Mouse (Mus musculus) telencephalon, adult 2 months (tissue): ENCODE data around the gene Unkl.
A peak's percentile ranks its signal among the peaks of the same experiment; 100 is the strongest.
"Not testable (repeated sequence)": the region's sequence is repeated elsewhere in the genome, so short reads cannot be mapped to it uniquely, and the experiment has no call there.

Experiments used
- DNase-seq: peaks from one replicate; pipeline ENCODE4 v3.0.0-alpha.2; 2011; ENCODE audit warnings: low read depth, low spot score

Gene Unkl

DNA sequence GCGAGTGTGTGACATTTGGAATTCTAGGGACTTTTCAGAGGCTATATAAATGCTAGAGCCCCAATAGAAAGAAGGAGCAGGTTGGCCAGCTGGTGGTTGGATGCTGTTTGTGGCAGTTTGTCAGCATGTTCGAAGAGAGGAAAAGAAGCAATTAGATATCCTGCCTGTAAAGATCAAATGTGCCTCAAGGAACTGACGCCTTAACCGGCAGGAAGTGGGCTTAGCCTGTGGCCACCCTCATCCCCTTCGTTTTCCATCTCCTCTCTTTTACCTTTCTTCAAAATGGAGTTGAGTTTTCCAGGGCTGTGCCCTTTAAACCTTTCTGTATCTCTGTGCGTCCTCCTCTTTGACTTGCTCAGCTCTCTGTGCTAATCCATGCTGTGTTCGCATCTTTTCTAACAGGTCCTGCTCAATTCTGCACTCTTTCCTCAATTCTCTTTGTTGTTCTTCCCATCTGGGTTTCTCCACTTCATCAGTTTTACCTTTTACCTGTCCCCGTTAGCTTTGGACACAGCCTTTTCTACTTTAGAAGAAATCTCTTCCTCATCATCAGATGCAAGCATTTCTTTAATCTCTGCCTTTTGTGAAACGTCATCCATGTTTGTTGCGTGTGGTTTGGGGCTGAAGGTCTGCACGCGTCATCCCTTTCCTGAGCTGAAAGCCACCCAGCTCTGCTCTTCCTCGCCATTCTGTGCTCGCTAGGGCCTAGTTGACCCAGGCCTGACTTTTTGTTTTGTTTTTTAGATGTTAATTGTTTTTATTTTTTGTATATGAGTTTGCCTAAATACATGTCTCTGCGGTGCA lies 31.5 kb downstream of the Unkl start:
- no peak for DNase-seq

DNA sequence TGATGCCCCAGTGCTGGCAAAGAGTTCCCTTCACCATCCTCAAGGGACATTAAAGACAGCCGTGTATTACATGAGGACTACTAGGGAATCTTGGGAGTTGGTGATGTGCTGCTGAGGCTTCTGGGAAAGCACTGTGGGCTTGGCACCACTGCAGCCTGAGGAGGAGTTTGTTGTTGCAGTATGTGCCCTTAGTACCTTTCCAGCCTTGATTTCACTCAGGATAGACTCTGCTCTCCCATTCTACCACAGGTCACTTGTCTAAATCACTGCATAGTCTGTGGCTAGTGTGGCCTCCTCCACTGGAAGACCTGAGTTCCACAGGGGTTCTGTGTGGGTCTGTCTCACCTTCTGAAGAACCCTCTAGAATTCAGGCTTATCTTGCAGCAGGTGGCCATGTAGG lies 32.5 kb downstream of the Unkl start:
- no peak for DNase-seq

DNA sequence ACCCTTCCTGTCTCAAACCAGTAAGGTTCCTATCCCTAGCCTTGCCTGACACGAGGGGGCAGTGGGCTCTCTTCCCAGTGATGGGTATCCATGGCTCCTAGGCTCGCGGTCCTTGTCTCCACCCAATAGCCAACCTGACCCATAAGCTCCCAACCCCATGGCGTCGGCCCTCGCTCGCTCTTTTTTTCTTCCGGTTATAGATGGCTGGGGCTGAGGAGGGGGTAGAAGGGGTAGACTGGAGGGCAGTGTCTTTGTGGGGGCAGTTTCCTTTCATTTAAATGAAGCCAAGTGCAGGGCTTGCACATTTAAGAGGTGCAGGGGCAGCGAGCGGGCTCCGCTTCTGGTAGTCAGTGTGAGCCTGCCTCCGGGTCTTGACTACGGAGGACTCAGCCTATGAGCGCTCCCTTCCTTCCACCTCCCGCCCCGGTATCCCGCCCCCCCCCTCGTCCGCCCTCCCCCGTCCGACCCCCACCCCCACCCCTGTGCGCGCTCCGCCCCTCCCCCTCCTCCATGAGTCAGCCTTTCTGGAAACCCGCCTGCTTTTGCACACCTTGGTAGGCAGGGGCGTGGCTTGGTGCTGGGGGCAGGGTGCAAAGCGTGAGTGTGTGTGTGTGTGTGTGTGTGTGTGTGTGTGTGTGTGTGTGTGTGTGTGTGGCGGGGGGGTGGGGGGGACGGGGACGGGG lies 33.8 kb downstream of the Unkl start:
- DNase-seq = no peak

DNA sequence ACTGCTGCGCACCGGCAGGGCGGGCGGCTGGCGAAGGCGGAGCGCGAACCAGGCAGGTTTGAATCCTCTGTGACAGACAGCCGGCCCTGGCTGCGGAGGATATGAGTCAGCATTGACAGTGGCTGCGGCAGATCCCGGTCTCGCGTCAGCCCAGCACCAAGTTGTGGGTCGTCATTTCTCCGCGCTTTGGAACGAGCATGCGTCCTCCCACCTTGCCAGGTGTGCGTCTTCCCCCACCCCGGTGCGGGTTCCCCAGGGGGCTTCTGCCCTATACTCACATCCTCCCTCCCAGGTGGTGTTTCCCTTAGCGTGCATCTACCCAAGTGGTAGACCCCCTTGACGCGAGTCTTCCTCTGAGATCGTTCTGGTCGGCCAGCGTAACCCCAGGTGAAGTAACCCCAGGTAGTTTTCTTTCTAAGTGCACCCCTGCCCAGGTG lies 34.3 kb downstream of the Unkl start:
- not testable (repeated sequence) for DNase-seq

DNA sequence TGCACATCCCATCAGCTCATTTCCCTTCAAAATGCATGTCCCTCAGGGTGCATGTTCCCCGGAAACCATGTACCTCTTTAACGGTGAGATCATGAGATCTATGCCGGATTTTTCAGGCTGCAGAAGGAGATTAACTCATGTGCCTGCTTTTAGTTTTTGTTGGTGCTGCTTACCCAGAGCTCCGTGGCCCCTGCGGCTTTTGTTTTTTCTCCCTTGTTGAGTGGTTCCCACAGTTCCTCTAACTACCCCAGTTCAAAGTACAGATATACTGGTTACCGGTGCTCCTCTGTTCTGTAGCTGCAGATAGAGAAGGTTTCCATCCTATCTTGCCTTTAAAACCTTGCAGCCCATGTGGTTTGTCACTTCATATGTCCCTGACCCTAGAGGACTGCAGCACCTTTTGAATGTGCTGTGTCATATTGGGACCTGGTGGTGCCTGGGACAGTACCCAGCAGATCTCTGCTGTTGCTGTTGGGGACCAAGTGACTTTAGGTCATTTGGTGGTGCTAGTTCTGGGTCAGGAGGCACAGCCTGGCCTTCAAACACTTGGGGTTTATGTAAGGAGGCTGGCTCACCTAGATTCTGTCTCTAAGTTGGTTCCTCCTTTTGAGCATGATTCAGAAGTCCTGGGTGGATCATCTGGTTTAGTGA lies 34.9 kb downstream of the Unkl start:
- DNase-seq = no peak

DNA sequence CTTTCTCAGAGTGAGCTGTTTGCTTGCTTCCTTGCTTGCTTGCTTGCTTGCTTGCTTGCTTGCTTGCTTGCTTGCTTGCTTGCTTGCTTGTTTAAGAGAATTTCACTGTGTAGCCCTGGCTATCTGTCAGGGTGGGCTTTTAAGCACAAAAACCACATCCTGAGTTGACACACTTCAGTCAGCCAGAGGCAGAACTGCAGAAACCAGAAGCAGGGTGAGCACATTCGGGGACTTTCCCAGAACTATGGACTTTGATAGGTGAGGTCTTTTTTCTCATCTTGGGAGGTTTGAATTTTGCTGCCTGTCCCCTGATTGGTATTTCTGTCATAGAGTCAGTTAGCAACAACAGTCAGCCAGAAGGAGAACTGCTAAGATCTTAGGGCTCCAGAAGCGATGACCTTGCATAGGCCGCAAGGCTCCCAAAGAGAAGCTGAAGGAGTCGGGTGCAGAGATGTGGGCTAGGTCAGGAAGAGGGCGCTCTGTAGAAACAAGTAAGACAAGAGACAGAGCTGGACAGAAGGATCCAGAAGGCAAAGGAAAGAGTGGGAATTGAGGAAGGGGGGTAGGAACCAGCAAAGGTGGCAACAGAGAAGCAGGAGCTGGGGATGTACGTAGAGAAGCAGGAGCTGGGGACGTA lies 36.5 kb downstream of the Unkl start:
- DNase-seq = no peak

DNA sequence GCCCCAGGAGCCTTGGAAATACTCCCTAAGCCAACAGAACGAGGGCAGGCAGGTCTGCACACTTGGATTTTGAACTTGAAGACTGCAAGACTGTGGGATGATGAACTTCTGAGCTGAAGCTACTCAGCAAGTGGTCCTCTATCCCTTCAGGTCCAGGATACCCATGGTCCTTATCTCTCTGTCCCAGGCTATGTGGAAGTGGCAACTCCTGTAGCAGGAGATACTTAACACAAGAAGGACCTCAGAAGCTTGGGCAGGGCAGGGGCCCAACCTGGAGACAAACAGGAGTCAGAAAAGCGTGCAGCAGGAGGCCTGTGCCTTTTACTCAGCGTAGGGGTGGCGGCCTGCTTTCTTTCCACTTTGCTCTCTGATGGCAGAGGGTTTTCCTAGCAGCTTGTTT lies 37.5 kb downstream of the Unkl start:
- DNase-seq = no peak

DNA sequence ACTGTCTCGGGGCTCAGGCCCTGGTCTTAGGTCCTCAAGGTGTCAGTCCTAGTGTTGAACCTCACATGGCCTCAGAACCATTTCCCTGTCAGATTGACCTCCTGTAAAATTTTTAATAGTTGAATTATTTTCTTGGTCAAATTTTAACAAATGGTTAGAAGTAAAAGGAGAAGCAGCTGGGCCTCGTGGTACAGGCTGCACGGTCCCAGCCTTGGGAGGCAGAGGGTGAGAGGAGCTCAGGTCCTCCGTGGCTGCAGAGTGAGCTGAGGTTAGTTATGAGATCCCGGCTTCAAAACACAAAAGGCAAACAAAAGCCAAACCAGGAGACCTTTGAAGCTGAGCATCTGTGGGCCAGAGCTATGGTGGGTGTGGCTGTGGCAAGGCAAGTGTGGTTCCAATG lies 39.8 kb downstream of the Unkl start:
- no peak for DNase-seq

DNA sequence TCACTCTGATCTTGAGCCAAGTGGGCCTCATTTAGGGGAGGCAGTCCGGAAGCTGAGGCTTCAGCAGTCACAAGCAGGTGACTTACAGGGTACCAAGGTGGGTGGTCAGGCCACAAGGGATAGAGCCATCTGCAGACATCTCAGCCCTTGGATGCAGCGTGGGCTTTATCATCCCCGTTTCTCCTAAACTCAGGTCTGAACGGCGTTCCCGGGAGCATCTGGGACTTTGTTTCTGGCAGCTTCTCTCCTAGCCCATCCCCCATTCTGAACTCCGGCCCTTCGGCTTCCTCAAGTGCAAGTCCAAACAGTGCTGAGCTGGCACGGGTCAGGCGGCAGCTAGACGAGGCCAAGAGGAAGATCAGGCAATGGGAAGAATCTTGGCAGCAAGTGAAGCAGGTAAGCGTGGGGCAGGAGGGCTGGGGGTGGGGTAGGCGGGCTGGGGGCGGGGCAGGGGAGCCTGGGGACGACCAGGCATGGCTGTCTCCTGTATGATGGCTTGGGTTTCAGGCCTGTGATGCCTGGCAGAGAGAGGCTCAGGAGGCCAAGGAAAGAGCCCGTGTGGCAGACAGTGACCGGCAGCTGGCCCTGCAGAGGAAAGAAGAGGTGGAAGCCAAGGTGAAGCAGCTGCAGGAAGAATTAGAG lies 41.9 kb downstream of the Unkl start:
- DNase-seq = not testable (repeated sequence)

DNA sequence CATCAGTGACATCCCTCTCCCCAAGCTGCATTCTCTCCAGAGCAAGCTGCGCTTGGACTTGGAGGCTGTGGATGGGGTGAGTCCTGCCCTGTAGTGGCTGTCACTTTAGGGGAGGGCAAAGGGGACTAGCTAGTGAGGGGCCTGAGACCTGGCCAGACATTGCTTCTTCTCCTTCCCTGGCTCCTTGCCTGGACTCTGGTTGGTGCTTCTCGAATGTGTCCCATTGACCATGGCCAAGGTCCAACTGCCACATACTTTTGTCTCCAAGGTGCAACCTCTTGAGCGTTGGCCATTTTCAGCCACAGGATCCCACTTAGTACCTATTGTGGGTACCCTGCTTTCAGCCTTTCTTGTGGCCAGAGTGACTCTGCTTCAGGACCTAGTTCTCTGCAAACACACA lies 42.5 kb downstream of the Unkl start:
- no peak for DNase-seq

DNA sequence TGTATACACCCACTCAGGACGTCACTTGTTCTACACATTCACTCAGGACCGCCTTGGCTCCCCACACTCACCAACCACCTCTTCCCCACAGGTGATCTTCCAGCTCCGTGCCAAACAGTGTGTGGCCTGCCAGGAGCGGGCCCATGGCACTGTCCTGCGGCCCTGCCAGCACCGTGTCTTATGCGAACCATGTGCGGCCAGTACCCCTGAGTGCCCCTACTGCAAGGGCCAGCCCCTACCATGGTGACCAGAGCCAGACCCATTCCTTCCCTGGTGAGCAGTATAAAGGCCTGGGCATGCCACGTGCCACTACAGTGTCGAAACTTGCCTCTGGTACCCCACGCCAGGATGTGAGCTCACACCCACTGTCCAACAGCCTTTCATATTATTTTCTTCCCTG lies 43.4 kb downstream of the Unkl start:
- DNase-seq = not testable (repeated sequence)

DNA sequence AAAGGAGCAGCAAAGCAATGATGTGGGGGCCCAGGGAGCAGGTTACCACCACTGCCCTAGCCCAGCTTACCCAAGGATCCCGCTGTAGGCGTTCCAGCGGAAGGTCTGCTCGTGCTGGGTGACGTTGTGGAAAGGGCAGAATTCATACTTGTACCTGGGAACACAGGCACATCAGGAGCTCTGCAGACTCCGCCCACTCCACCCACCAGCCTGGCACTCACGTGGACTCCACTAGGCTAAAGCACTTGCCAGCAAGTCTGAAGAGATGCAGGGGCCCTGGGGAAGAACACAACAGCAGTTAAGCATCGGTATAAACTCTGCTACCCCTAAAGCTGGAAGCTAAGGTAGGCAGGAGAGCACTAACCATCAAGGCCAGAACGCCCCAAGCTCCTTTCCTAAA lies 47.4 kb downstream of the Unkl start:
- DNase-seq = peak; percentile 21

DNA sequence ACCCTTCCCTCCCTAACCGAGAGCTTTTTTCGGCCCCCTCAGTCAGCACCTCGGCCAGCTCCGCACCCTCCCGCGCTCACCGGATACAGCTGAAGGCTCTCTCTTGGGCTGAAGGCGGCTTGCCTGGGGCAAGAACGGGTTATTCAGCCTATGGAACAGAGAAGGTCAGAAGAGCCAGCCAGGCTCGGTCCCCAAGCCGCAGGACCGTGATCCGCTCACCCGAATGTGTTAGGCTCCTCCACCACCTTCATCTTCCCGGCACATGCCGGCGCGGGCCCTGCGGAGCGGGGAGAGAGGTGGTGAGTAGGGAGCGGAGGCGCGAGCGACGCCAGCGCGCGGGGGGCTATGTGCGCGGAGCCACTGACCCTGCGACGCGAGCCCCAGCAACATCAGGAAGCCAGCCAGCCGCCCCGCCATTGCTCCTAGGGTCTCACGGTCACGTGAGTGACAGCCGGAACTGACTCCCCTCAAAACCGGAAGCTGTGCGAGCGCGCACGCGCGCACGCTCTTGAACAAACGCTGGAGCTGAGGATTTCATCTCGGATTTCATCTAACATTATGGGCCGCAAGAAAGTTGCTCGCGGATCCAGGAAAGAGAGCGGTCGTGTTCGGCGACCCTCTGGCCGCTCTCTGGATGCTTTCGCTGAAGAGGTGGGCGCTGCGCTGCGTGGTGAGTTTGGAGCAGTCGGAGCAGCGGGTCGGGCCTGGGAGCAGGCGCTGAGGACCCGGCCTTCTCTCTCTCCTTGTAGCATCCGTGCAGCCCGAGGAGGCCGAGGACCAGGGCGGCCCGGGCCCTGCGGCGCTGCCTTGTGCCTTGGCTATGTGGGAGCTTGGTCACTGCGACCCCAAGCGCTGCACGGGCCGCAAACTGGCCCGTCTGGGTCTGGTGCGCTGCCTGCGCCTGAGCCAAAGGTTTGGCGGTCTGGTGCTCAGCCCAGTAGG lies 51.8 kb downstream of the Unkl start, which contains the start of the genes Gnptg and Tsr3:
Gnptg (minus strand) TSS at position 430 of the 942 bp plus-strand sequence.
Tsr3 (plus strand) TSS at position 476 of the 942 bp plus-strand sequence.
- peak; percentile 87 for DNase-seq

DNA sequence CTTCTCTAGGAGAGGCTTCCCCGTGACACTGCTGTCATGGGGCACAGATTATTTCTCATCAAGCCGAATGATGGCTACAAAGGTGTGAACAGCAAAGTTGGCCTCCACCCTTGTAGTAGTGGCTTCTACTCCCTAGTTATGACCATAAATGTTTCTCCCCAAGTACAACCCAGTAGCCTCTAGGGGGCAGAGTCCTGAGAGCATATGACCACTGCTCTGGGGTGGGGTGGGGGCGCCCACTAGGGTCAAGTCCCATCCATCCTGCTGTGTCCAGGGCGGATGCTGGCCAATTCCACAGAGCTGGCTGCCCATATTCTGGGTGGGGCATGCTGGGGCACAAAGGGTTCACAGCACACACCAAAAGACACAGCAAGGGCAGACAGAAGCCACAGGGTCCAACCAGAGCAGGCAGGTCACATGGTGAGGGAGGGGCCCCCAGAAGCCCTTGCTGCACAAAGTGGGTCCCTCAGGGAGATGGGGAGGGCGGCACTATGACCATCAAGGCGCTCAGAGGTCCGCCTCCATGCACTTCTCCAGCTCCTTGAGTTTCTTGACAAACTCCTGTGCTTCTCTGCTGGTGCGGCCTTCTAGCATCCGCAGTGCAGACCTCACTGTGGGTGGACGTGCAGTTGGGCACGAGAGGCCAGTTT lies 55.1 kb downstream of the Unkl start:
- DNase-seq = no peak

DNA sequence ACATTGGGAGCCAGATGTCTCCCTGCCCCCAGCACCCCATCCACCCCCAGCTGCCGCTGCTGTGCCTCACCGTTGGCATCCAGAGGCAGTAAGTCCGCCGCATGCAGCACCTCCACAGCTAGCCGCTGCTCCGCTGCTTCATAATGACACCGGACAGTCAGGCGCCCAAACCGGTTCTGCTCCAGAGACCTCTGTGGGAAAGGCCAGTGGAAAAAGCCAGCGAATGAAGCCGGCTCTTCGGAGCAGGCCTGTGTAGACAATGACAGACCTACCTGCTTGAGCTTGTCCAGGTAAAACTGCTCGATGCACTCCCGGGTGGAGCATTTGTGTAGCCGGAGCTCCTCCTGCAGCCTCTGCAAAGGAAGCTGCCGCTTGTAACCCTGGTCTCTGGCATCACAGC lies 56.0 kb downstream of the Unkl start:
- no peak for DNase-seq

DNA sequence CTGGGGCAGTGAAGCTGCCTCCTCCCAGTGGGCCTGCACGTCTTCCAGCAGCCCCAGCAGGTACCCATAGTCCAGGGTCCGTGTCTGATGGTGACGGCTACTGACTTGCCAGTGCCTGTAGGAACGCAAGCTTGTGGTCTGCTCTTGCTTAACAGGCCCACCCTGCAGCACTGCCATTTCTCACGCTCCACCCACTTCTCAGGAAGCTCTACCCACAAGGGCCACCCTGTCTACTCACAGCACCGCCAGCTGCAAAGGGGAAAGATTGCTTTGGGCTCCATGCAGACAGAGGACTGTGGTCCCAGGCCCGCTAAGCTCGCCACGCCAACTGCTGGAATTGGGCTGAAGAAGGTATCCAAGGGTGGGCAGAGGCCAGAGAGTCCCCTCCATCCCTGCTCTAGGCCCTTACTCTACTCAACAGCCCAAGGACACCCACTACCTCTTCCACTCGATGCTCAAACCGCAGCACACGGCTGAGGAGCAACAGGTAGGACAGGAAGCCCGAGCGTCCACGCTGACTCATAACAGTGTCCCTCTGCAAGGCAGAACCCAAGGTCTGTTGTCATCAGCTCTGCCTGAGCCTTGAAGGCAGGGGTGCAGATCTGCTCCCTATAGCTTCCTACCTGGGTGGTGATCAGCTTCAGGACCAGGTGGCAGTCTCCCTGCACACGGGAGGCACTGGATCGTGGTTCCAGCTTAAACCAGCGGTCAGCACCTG lies 60.0 kb downstream of the Unkl start:
- no peak for DNase-seq

DNA sequence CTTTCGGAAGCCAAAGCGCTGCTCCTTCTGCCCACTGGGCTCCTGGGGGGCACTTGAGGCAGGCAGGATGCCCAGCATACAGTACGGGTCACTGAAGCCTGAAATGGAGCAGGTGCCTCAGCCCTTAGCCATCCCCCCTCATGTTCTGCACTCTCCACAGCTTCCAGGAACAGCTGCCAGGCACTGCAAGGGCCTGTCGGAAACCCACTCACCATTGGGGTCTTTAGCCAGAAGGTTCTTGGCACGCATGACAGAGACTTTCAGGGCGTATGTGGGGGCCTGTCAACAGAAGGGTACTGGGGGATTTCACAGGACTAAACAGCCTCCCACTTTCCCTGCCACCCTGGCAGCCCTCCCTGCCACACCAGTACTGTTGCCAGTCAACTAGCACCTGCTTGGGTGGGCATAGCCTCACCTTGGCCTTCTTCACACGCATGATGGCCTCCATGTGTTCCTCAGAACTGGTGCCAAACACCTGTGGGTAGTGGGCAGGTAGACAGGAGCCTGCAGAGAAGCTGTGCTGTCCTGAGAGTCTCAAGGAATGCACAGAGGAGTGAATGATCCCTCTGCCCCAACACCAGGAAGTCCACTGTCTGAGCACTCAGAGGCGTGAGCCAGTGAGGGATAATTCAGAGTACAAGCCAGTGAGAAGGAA lies 62.1 kb downstream of the Unkl start:
- no peak for DNase-seq

DNA sequence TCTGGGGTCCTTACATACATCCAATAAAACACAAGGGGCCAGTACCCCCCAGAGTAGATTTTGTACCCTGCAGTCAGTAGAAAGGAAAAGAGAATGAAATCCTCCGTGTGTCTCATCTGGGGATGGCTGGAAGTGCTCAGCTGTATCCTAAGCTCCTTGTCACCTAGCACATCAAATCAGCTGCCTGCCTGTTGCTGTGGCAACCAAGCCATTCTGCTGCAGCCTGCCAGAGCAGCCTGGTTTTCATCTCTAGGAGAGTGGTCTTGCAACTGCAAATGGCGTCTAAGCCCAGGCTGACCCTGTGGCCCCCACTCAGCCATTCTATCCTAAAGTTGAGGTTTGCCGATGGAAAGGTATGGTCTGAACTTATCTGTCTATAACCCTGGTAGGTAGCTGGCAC lies 64.4 kb downstream of the Unkl start:
- peak; percentile 32 for DNase-seq

DNA sequence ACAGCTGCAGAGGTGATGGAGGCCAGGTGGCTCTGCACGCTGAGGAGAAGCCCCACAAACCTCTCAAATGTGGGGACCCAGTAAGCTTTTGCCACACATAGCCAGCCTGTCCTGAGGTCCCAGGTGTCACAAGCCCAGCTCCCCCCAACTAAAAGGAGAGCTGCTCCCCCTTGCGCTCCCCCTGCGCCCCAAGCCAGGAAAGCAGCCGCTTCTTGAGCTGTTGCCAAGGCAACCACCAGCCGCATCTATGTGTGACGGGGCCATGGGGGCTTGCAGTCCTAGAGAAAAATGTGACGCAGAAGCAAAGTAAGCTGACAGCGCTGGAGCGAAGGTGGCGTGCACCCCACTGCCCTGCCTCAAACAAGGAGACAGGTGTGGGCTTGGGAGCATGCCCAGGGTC lies 65.6 kb downstream of the Unkl start:
- peak; percentile 29 for DNase-seq
